Mouse (Mus musculus) cerebellum, adult (tissue): ENCODE measurements around the gene Atp11a.

Source experiments
- ATAC-seq: cut with Nextera tagmentation; 2 replicates; pipeline ENCODE4 v1.9.2; 2017; ENCODE audit warnings: mild to moderate bottlenecking, moderate library complexity, mixed read lengths; ENCODE audit not compliant: insufficient number of reproducible peaks, low FRiP score, low TSS enrichment

Gene Atp11a

GRCm38 (mm10) chr8:12756391-12757157 is at the start of gene Atp11a:
Gene Atp11a (plus strand): TSS chr8:12757014.
- ATAC-seq, result peak; percentile 65

- ATAC-seq, result no peak
These were observed 45.2 kb upstream of the Atp11a start for GRCm38 (mm10) chr8:12711623-12712022.

- no peak for ATAC-seq
These were observed 40.8 kb upstream of the Atp11a start for GRCm38 (mm10) chr8:12715861-12716585.

- ATAC-seq, result no peak
These were observed 37.7 kb upstream of the Atp11a start for GRCm38 (mm10) chr8:12719091-12719490.

GRCm38 (mm10) chr8:12728644-12729043 is 28.2 kb upstream of the Atp11a start:
- ATAC-seq, result no peak

GRCm38 (mm10) chr8:12730780-12731179 is 26.0 kb upstream of the Atp11a start:
- ATAC-seq, result no peak

GRCm38 (mm10) chr8:12732431-12732830 is 24.4 kb upstream of the Atp11a start:
- ATAC-seq, result no peak

- no peak for ATAC-seq
These were observed 17.7 kb upstream of the Atp11a start for GRCm38 (mm10) chr8:12739113-12739512.

GRCm38 (mm10) chr8:12743390-12743789 is 13.4 kb upstream of the Atp11a start:
- no peak for ATAC-seq

GRCm38 (mm10) chr8:12748183-12748582 is 8.6 kb upstream of the Atp11a start:
- ATAC-seq, result no peak

- no peak for ATAC-seq
These were observed 7.7 kb upstream of the Atp11a start for GRCm38 (mm10) chr8:12749116-12749515.

GRCm38 (mm10) chr8:12753054-12753453 is 3.8 kb upstream of the Atp11a start:
- ATAC-seq, result no peak

- ATAC-seq, result no peak
These were observed 2.7 kb upstream of the Atp11a start for GRCm38 (mm10) chr8:12754115-12754514.

- no peak for ATAC-seq
These were observed 1.5 kb upstream of the Atp11a start for GRCm38 (mm10) chr8:12755312-12755711.

- no peak for ATAC-seq
These were observed 988 bp upstream of the Atp11a start for GRCm38 (mm10) chr8:12755826-12756225.

GRCm38 (mm10) chr8:12757231-12757940 is 572 bp downstream of the Atp11a start:
- ATAC-seq, result peak; percentile 27

GRCm38 (mm10) chr8:12759963-12760362 is 3.1 kb downstream of the Atp11a start:
- no peak for ATAC-seq

- no peak for ATAC-seq
These were observed 5.1 kb downstream of the Atp11a start for GRCm38 (mm10) chr8:12761873-12762272.

GRCm38 (mm10) chr8:12763565-12764108 is 6.8 kb downstream of the Atp11a start:
- ATAC-seq, result no peak

GRCm38 (mm10) chr8:12764971-12765370 is 8.2 kb downstream of the Atp11a start:
- ATAC-seq, result no peak

- ATAC-seq, result no peak
These were observed 10.4 kb downstream of the Atp11a start for GRCm38 (mm10) chr8:12767176-12767575.
